In the genomic region with DNA sequence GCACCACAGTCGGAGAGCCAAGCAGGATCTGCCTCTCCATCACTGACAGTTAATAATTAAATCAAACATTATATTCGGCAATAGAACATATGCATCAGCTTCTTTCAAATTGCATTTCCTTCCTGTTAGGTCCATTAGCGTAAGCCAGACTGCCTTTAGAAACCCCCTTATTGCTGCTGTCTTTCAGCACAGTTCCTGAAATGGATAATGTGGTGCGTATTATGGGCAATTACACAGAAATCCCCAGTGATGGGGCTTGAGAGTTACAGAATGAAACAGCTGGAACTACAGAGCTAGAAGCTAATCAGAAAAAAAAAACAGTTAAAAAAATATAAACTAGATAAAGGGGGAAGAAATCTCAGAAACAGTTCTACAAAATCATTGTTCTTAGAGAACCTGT, we compare ENCODE assay signal across 29 mouse cellular contexts.
DNase-seq lines count a peak whose midpoint lies in the region; ATAC-seq and TF ChIP-seq lines count a peak whose summit lies in the region.
"Had no signal": no experiment of that assay in that cellular context is flagged by ENCODE, and none has a peak within 500 bp of the region (broad histone marks: within the 10 kb centered on the region; RNA-seq: fewer than 3 reads in every experiment).

No protein-coding gene starts in this region.

- TF ChIP-seq CTCF in hindbrain, postnatal 0 days (IDR thresholded peaks at IDR 0.05; ENCODE audit: low read depth): no peak

- H3K27me3 ChIP-seq in hindbrain, postnatal 0 days (ENCODE audit: insufficient read depth, low read length): no peaks in the 10 kb centered on the region
- no peaks in the 10 kb centered on the region for H3K27me3 ChIP-seq in hindbrain, embryonic 16.5 days (replicated peaks; ENCODE audit: control insufficient read depth, insufficient read depth, low read length)
- H3K27me3 ChIP-seq in neural tube, embryonic 13.5 days: no peaks in the 10 kb centered on the region
- no peaks in the 10 kb centered on the region for H3K27me3 ChIP-seq in neural tube, embryonic 15.5 days (replicated peaks)
- H3K27me3 ChIP-seq: embryonic facial prominence, embryonic 15.5 days; heart, embryonic 13.5 days; hindbrain, embryonic 15.5 days; intestine, embryonic 15.5 days; liver, embryonic 12.5 days; stomach, embryonic 15.5 days had no signal

- H3K4me1 ChIP-seq in hindbrain, postnatal 0 days (ENCODE audit: insufficient read depth, low read length): no peaks in the 10 kb centered on the region
- no peaks in the 10 kb centered on the region for H3K4me1 ChIP-seq in hindbrain, embryonic 16.5 days (ENCODE audit: control insufficient read depth, insufficient read depth, low read depth, low read length)
- H3K4me1 ChIP-seq in neural tube, embryonic 13.5 days (replicated peaks): peaks cover 6% of the 10 kb centered on the region; the same call in 1 of the 2 replicates
- 0 out of 2 replicates have a peak, but pooled peaks cover 5% of the 10 kb centered on the region for H3K4me1 ChIP-seq in neural tube, embryonic 15.5 days
- H3K4me1 ChIP-seq: embryonic facial prominence, embryonic 15.5 days; intestine, embryonic 15.5 days; liver, embryonic 12.5 days had no signal

- no peak overlapping the region for H3K4me3 ChIP-seq in hindbrain, postnatal 0 days (ENCODE audit: low read length)
- no peak overlapping the region for H3K4me3 ChIP-seq in hindbrain, embryonic 16.5 days (ENCODE audit: low read length)
- no peak overlapping the region for H3K4me3 ChIP-seq in neural tube, embryonic 13.5 days
- no peak overlapping the region for H3K4me3 ChIP-seq in neural tube, embryonic 15.5 days (replicated peaks)
- H3K4me3 ChIP-seq: embryonic facial prominence, embryonic 15.5 days; heart, embryonic 13.5 days; hindbrain, embryonic 10.5 days; hindbrain, embryonic 15.5 days; intestine, embryonic 15.5 days; liver, embryonic 12.5 days; midbrain, embryonic 10.5 days; stomach, embryonic 15.5 days had no signal

- 52% methylated on average over 4 of the region's 4 CpGs for WGBS in hindbrain, postnatal 0 days
- 50% methylated on average over 4 of the region's 4 CpGs for WGBS in hindbrain, embryonic 16.5 days
- WGBS in neural tube, embryonic 13.5 days: 44% methylated on average over 4 of the region's 4 CpGs
- 40% methylated on average over 4 of the region's 4 CpGs for WGBS in neural tube, embryonic 15.5 days

- no peak overlapping the region for H3K4me2 ChIP-seq in hindbrain, postnatal 0 days (ENCODE audit: low read depth, low read length)
- no peak overlapping the region for H3K4me2 ChIP-seq in hindbrain, embryonic 16.5 days (ENCODE audit: low read length)
- H3K4me2 ChIP-seq in neural tube, embryonic 13.5 days: no peak overlapping the region
- H3K4me2 ChIP-seq in neural tube, embryonic 15.5 days: no peak overlapping the region
- H3K4me2 ChIP-seq: embryonic facial prominence, embryonic 15.5 days; heart, embryonic 13.5 days; hindbrain, embryonic 15.5 days; intestine, embryonic 15.5 days; liver, embryonic 12.5 days; stomach, embryonic 15.5 days had no signal

- no peak overlapping the region for H3K27ac ChIP-seq in hindbrain, postnatal 0 days
- H3K27ac ChIP-seq in hindbrain, embryonic 16.5 days (ENCODE audit: low read depth, low read length): no peak overlapping the region
- 0 out of 2 replicates have a peak overlapping the region, but pooled peaks have one; percentile 13 for H3K27ac ChIP-seq in neural tube, embryonic 13.5 days (replicated peaks)
- H3K27ac ChIP-seq in neural tube, embryonic 15.5 days (replicated peaks): no peak overlapping the region
- H3K27ac ChIP-seq: embryonic facial prominence, embryonic 15.5 days; heart, embryonic 13.5 days; hindbrain, embryonic 10.5 days; hindbrain, embryonic 15.5 days; intestine, embryonic 15.5 days; kidney, postnatal 0 days; liver, embryonic 12.5 days; midbrain, embryonic 10.5 days; stomach, embryonic 15.5 days had no signal

- no peaks in the 10 kb centered on the region for H3K36me3 ChIP-seq in hindbrain, postnatal 0 days (ENCODE audit: insufficient read depth, low read length)
- no peaks in the 10 kb centered on the region for H3K36me3 ChIP-seq in hindbrain, embryonic 16.5 days (ENCODE audit: control insufficient read depth, insufficient read depth, low read length)
- no peaks in the 10 kb centered on the region for H3K36me3 ChIP-seq in neural tube, embryonic 13.5 days
- H3K36me3 ChIP-seq in neural tube, embryonic 15.5 days: no peaks in the 10 kb centered on the region
- H3K36me3 ChIP-seq: embryonic facial prominence, embryonic 15.5 days; heart, embryonic 13.5 days; hindbrain, embryonic 10.5 days; hindbrain, embryonic 15.5 days; intestine, embryonic 15.5 days; liver, embryonic 12.5 days; midbrain, embryonic 10.5 days; stomach, embryonic 15.5 days had no signal

- no peaks in the 10 kb centered on the region for H3K9me3 ChIP-seq in hindbrain, postnatal 0 days (ENCODE audit: low read length)
- H3K9me3 ChIP-seq in hindbrain, embryonic 16.5 days (ENCODE audit: control insufficient read depth, low read length): no peaks in the 10 kb centered on the region
- no peaks in the 10 kb centered on the region for H3K9me3 ChIP-seq in neural tube, embryonic 13.5 days
- no peaks in the 10 kb centered on the region for H3K9me3 ChIP-seq in neural tube, embryonic 15.5 days (replicated peaks)
- H3K9me3 ChIP-seq: embryonic facial prominence, embryonic 15.5 days; heart, embryonic 13.5 days; hindbrain, embryonic 10.5 days; hindbrain, embryonic 15.5 days; intestine, embryonic 15.5 days; liver, embryonic 12.5 days; midbrain, embryonic 10.5 days; stomach, embryonic 15.5 days had no signal

- H3K9ac ChIP-seq in hindbrain, postnatal 0 days (replicated peaks; ENCODE audit: low read length): no peak overlapping the region
- H3K9ac ChIP-seq in hindbrain, embryonic 16.5 days (ENCODE audit: low read depth, low read length): no peak overlapping the region
- no peak overlapping the region for H3K9ac ChIP-seq in neural tube, embryonic 13.5 days
- no peak overlapping the region for H3K9ac ChIP-seq in neural tube, embryonic 15.5 days (replicated peaks)
- H3K9ac ChIP-seq: embryonic facial prominence, embryonic 15.5 days; heart, embryonic 13.5 days; hindbrain, embryonic 15.5 days; intestine, embryonic 15.5 days; liver, embryonic 12.5 days; liver, postnatal 0 days; stomach, embryonic 15.5 days had no signal

- ATAC-seq in hindbrain, postnatal 0 days: no peak
- ATAC-seq in hindbrain, embryonic 16.5 days: no peak
- ATAC-seq in neural tube, embryonic 13.5 days (ENCODE audit: low read depth): peak; percentile 67
- ATAC-seq in neural tube, embryonic 15.5 days (ENCODE audit: low FRiP score): no peak
- ATAC-seq: intestine, embryonic 15.5 days; liver, embryonic 12.5 days; liver, postnatal 0 days had no signal

- peak; percentile 11 for DNase-seq in embryo, embryonic 11 days
- DNase-seq in embryo, embryonic 10 days (ENCODE audit: low spot score): no peak
- DNase-seq in hindbrain, postnatal 0 days (ENCODE audit: low spot score): peak; percentile 28
- peak; percentile 13 for DNase-seq in retina, postnatal 1 day
- DNase-seq in right cerebral cortex, postnatal 4 days: no peak
- DNase-seq: adrenal gland, postnatal 25 days; cerebellum, adult 18-20 months; cerebellum, postnatal 10 days; gastrocnemius, postnatal 10 days; heart, postnatal 10 days; kidney, adult 8-10 months; kidney, postnatal 4 days; layer of hippocampus, postnatal 36 days; left cerebral cortex, postnatal 4 days; liver, postnatal 0 days; right cerebral cortex, postnatal 14 days; thymus, postnatal 14 days had no signal

Comparison
In these comparisons a context has a peak if more than half of its experiments do, and no peak if none do; other contexts are left out.
1. DNase-seq: peak in embryo, embryonic 11 days (single experiment), hindbrain, postnatal 0 days (single experiment) and retina, postnatal 1 day (single experiment); none in embryo, embryonic 10 days (single experiment) and right cerebral cortex, postnatal 4 days (single experiment).